Mouse (Mus musculus) right cerebral cortex, postnatal 14 days (tissue): ENCODE measurements around the gene Zar1l.
A peak's percentile ranks its signal among the peaks of the same experiment; 100 is the strongest.

Experiments used
- DNase-seq: peaks from one replicate; pipeline ENCODE4 v3.0.0; 2022

Gene Zar1l

GRCm38 (mm10) chr5:150478612-150479011 lies 39.4 kb downstream of the Zar1l start:
- no peak for DNase-seq

GRCm38 (mm10) chr5:150477364-150477763 lies 40.6 kb downstream of the Zar1l start:
- DNase-seq: no peak

- no peak for DNase-seq
Measured at GRCm38 (mm10) chr5:150468431-150468830, 49.5 kb downstream of the Zar1l start.

- DNase-seq: peak; percentile 67
Measured at GRCm38 (mm10) chr5:150466132-150466531, 51.8 kb downstream of the Zar1l start.

GRCm38 (mm10) chr5:150465218-150465617 lies 52.7 kb downstream of the Zar1l start:
- DNase-seq: no peak

- DNase-seq: no peak
Measured at GRCm38 (mm10) chr5:150464721-150465120, 53.2 kb downstream of the Zar1l start.

GRCm38 (mm10) chr5:150459801-150460200 lies 58.2 kb downstream of the Zar1l start:
- no peak for DNase-seq

- no peak for DNase-seq
Measured at GRCm38 (mm10) chr5:150457904-150458739, 59.8 kb downstream of the Zar1l start.

- no peak for DNase-seq
Measured at GRCm38 (mm10) chr5:150457165-150457903, 60.6 kb downstream of the Zar1l start.
